Mouse (Mus musculus) kidney, embryonic 14.5 days (tissue): Measurements from ENCODE around the gene Rtl8b. TPM values are rescaled to one million over a fixed set of nuclear protein-coding genes. Genes with fewer than 3 reads are reported as not detected.
"Not testable (repeated sequence)": the region's sequence is repeated elsewhere in the genome, so short reads cannot be mapped to it uniquely, and the experiment has no call there.

Experiments
- ATAC-seq: fragments of 200-750 bp; cut with Nextera tagmentation; 2 replicates; pipeline ENCODE4 v1.8.0; 2017; ENCODE audit warnings: moderate number of reproducible peaks, mild to moderate bottlenecking, moderate TSS enrichment, moderate library complexity; ENCODE audit not compliant: low FRiP score, low TSS enrichment
- H3K27ac ChIP-seq: fragments of 300-500 bp; sonication (generic); 2 replicates; pipeline ENCODE4 v1.5.1; 2014; ENCODE audit warnings: low read depth, mild to moderate bottlenecking, low read length, moderate library complexity, mixed read lengths
- H3K27me3 ChIP-seq: fragments of 300-500 bp; sonication (generic); 2 replicates; pipeline ENCODE4 v1.6.1; 2014; ENCODE audit warnings: mild to moderate bottlenecking, low read length; ENCODE audit not compliant: control insufficient read depth, insufficient read depth
- H3K36me3 ChIP-seq: fragments of 300-500 bp; sonication (generic); 2 replicates; pipeline ENCODE4 v1.6.1; 2014; ENCODE audit warnings: low read length, mixed read lengths; ENCODE audit not compliant: control insufficient read depth, insufficient read depth
- H3K4me1 ChIP-seq: fragments of 300-500 bp; sonication (generic); 2 replicates; pipeline ENCODE4 v1.6.1; 2014; ENCODE audit warnings: low read length, mixed read lengths; ENCODE audit not compliant: control insufficient read depth, insufficient read depth
- H3K4me2 ChIP-seq: fragments of 300-500 bp; sonication (generic); replicated peaks from 2 replicates; pipeline ENCODE4 v1.6.1; 2014; ENCODE audit warnings: low read depth, mild to moderate bottlenecking, low read length
- H3K4me3 ChIP-seq: fragments of 300-500 bp; sonication (generic); 2 replicates; pipeline ENCODE4 v1.5.1; 2014; ENCODE audit warnings: mild to moderate bottlenecking, low read length
- H3K9ac ChIP-seq: fragments of 300-500 bp; sonication (generic); 2 replicates; pipeline ENCODE4 v1.6.1; 2014; ENCODE audit warnings: low read depth, mild to moderate bottlenecking, low read length, moderate library complexity
- H3K9me3 ChIP-seq: fragments of 300-500 bp; sonication (generic); 2 replicates; pipeline ENCODE4 v1.6.1; 2016; ENCODE audit warnings: low read length; ENCODE audit not compliant: control insufficient read depth
- WGBS: fragments of 180-500 bp; shearing (Covaris S2); extraction: QIAGEN DNeasy Blood & Tissue Kit; methylation state at CpG from one replicate; pipeline ENCODE4 v1.1.7; 2014; 5-methylcytosine and 5-hydroxymethylcytosine counted together
- polyA plus RNA-seq: library from polyadenylated mRNA; unstranded; fragments of >200 nt; fragmentation: Nextera tagmentation; extraction: Ambion mirVana; gene quantifications from 2 replicates; pipeline ENCODE4 v1.2.1, GENCODE M21; 2014

The Rtl8b gene
- polyA plus RNA-seq, 1 experiment from 2014 or later, result 58.9 TPM

- H3K4me3 ChIP-seq, H3K27me3 ChIP-seq, H3K4me1 ChIP-seq, H3K4me2 ChIP-seq, H3K27ac ChIP-seq, H3K9ac ChIP-seq, H3K36me3 ChIP-seq, H3K9me3 ChIP-seq: not testable (repeated sequence)
- 29% methylated on average over 1 of the region's 3 CpGs for WGBS
- ATAC-seq, result peak; percentile 62; the same call in 1 of the 2 replicates
These were observed 12.4 kb upstream of the Rtl8b start for GRCm38 (mm10) chrX:53682650-53683049.

DNA sequence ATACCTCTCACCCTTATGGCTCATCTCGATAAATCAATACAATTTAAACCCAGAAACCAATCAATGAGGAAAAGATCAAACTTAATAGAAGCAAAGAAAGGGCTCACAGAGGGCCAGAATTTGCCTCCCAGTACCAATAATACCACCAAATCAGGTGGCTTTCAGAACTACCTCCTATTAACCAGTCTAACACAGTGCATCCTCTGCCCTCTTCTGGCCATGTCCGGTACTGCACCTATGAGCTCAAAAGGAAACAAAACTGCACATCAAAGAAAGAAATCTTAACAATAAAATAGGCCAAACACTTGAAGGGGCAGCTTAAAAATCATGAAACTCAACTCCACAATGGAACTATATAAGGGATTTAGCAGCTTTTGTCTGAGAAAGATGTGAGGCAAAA lies 6.7 kb upstream of the Rtl8b start:
- H3K36me3 ChIP-seq, ATAC-seq, H3K27me3 ChIP-seq, H3K27ac ChIP-seq, H3K9me3 ChIP-seq, H3K4me3 ChIP-seq, H3K4me1 ChIP-seq, H3K9ac ChIP-seq, H3K4me2 ChIP-seq: not testable (repeated sequence)
- 55% methylated on average over 2 of the region's 2 CpGs for whole genome bisulfite sequencing

GRCm38 (mm10) chrX:53670696-53671095 lies 488 bp upstream of the Rtl8b start:
- H3K36me3 ChIP-seq, H3K4me1 ChIP-seq, H3K9ac ChIP-seq, ATAC-seq, H3K27me3 ChIP-seq, H3K9me3 ChIP-seq, H3K27ac ChIP-seq: not testable (repeated sequence)
- H3K4me2 ChIP-seq, result peak overlapping the region; percentile 30
- peak overlapping the region; percentile 23 for H3K4me3 ChIP-seq
- 22% methylated on average over 3 of the region's 4 CpGs for WGBS

DNA sequence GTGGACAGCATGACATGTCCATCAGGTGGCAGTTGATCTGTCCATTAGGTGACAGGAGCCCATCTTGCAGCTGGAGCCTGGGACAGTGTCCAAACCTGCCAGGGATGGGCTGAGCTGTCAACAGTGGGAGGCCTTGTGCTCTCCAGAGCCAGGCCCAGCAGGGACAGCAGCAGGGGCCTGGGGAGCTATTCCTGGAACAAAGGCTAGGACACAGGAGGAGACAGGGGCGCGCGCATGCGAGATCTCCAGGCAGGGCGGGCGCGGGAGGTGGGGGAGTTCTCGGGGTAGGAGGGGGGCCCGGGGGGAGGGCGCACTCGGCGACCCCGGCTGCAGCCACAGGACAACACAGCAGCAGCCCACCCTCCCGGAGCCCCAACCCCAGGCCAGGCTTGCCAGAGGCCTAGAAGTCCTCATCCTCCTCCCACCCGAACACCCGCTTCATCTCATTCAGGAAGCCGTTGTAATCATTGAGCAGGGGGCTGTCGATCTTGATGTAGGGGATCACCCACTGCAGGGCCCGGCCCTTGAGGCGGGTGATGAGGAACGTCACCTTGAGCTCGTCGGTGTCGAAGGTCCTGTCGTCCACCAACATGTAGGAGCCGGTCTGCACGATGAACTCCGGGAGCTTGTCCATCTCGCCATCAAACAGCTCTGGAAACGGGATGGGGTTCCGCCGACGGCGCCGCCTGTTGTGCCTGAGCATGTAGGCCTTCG lies 494 bp downstream of the Rtl8b start:
- H3K4me2 ChIP-seq, result not testable (repeated sequence)
- no CpG with 5 or more reads among the region's 36 CpGs for WGBS

GRCm38 (mm10) chrX:53652917-53653316 lies 17.3 kb downstream of the Rtl8b start:
- H3K27me3 ChIP-seq, H3K4me3 ChIP-seq, H3K9me3 ChIP-seq, H3K4me2 ChIP-seq, H3K9ac ChIP-seq, H3K4me1 ChIP-seq, H3K27ac ChIP-seq, H3K36me3 ChIP-seq, ATAC-seq: not testable (repeated sequence)
- 63% methylated on average over 4 of the region's 4 CpGs for WGBS

More for the DNA sequence above, 494 bp downstream of the Rtl8b start:
- H3K27ac ChIP-seq, H3K9ac ChIP-seq, H3K4me1 ChIP-seq, H3K27me3 ChIP-seq, H3K36me3 ChIP-seq, H3K9me3 ChIP-seq: not testable (repeated sequence)
- H3K4me3 ChIP-seq, result 0 out of 2 replicates have a peak overlapping the region, but pooled peaks have one; percentile 23
- peak; percentile 61 for ATAC-seq

DNA sequence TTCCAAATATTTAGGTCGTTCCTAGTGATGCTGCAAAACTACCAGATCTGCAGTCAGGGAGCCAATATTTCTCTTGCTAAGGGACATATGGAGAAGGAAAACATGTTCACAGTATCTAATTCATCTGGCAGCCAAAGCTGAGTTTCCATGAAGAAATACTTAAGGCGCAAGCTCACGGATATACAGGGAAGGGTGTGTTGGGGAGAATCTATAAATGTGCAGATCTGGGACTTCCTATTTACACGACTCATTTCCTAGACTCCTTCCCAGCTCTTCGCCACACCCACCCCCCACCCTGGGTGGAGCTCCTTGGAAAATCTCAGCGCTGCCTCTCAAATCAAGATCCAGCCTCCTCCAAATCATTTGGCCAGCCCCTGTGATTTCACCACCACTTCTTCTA lies 24.3 kb downstream of the Rtl8b start:
- Histone ChIP-seq H3K4me3 (no peak overlapping the region), H3K27me3 (no peaks in the 10 kb centered on the region), H3K36me3 (no peaks in the 10 kb centered on the region), H3K27ac (no peak overlapping the region), H3K9ac (no peak overlapping the region), H3K9me3 (no peaks in the 10 kb centered on the region), H3K4me2 (no peak overlapping the region), H3K4me1 (no peaks in the 10 kb centered on the region)
- ATAC-seq, result no peak
- 80% methylated on average over 6 of the region's 6 CpGs for WGBS

DNA sequence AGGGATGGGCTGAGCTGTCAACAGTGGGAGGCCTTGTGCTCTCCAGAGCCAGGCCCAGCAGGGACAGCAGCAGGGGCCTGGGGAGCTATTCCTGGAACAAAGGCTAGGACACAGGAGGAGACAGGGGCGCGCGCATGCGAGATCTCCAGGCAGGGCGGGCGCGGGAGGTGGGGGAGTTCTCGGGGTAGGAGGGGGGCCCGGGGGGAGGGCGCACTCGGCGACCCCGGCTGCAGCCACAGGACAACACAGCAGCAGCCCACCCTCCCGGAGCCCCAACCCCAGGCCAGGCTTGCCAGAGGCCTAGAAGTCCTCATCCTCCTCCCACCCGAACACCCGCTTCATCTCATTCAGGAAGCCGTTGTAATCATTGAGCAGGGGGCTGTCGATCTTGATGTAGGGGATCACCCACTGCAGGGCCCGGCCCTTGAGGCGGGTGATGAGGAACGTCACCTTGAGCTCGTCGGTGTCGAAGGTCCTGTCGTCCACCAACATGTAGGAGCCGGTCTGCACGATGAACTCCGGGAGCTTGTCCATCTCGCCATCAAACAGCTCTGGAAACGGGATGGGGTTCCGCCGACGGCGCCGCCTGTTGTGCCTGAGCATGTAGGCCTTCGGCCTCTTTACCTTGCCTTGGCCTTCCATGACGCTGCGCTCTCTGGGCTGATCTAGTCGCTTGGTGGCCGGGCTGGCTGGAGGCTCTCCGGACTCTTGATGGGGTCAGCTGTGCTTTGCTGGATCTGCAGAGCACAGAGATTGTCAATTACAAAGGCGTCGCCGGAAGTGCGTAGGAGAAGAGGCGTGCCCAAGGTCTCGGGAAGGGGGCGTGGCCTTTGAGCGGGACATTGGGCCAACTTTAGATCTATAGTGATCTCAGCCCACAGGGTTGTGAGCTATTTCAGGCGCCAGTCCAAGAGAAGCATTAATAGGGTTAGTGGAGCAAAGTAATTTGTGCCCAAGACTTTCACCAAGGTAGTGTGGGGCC lies 26.9 kb downstream of the Rtl8b start, which contains the start of gene Rtl8a:
Gene Rtl8a, minus strand, starts transcription at position 703 of the 982 bp plus-strand sequence.
- Histone ChIP-seq H3K4me2 (peak within 1 kb of the TSS; percentile 30; the same call in 1 of the 2 replicates), H3K4me3 (peak within 1 kb of the TSS; percentile 19; the same call in 1 of the 2 replicates)
- not testable (repeated sequence) for H3K9me3 ChIP-seq, H3K9ac ChIP-seq, H3K36me3 ChIP-seq, H3K27me3 ChIP-seq, H3K27ac ChIP-seq, H3K4me1 ChIP-seq
- ATAC-seq, result peak; percentile 96
- 21% methylated on average over 10 of the region's 50 CpGs for WGBS

DNA sequence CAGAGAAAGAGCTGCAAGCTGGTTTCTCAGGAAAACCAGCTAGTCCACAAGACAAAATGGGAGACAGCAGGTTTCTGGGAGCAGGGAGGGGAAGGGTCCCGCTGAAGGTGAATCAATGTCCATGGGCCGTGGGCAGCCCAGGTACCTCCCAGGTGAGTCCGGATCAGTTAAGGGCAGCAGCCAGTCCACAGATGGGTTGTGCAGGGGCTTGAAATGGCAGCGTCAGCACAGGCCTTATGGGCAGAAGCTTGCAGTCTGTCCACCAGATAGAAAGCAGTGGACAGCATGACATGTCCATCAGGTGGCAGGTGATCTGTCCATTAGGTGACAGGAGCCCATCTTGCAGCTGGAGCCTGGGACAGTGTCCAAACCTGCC lies 27.6 kb downstream of the Rtl8b start:
- WGBS, result 81% methylated on average over 3 of the region's 4 CpGs
- not testable (repeated sequence) for H3K4me2 ChIP-seq

DNA sequence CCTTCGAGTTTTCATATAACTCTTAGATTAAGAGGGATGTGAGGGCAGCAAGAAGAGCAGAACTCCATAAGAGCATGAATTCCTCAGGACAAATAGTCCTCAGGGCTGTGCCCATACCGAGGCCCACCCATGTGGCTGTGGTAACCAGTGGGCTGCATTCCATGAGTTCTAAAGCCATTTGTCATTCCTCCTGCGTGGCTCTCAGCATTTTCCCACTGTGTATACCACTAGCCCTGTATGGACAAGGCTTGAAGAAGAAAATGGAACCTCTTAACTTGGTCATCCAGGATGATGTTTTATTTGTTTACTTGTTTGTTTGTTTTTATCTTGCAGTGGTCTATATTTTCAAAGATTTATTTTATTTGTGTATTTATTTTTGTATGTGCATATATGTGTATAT lies 32.1 kb downstream of the Rtl8b start:
- ATAC-seq, H3K4me3 ChIP-seq, H3K4me1 ChIP-seq, H3K27ac ChIP-seq, H3K9me3 ChIP-seq, H3K9ac ChIP-seq, H3K36me3 ChIP-seq, H3K27me3 ChIP-seq, H3K4me2 ChIP-seq: not testable (repeated sequence)
- 76% methylated on average over 3 of the region's 3 CpGs for WGBS

More for the DNA sequence above, 27.6 kb downstream of the Rtl8b start:
- not testable (repeated sequence) for H3K9ac ChIP-seq, H3K9me3 ChIP-seq, H3K27ac ChIP-seq, H3K36me3 ChIP-seq, H3K4me1 ChIP-seq, H3K4me3 ChIP-seq, H3K27me3 ChIP-seq, ATAC-seq
